Mouse (Mus musculus): ENCODE measurements at regions not wholly inside any gene's neighbourhood (a gene's known extent, or its start where the extent isn't known, plus 50 kb on each side); places are given as distances from the start of the nearest gene placed in this dataset.

DNA sequence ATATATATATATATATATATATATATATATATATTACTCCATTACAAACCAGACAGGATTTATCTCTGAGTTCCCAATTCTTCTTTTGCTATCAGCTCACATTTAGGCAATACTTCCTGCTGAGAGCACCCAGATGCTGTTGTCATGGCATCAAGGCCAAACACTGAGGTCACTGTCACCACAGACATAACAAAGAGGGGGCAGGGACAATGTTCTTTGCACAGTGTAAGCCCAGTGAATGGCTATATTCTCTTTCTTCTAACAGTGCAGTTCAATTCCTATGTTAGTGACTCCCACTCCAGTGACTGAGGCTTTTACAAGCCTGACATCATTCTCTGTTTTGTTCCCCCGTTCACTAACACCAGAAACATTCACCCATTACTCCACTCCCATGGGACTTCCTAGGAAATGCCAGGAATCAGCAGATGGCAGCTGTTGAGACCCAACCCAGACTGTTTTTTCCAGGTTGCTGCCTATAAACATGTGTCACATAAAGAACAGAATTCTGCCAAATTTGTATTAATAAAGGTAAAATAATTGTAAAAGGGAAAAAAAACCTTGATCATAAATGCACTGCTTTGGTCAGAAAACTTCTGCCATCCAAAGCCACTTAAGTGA, 289.5 kb downstream of the Slc22a22 start:
- no peak for DNase-seq

GRCm38 (mm10) chr15:57179138-57179537, 298.3 kb downstream of the Slc22a22 start:
- DNase-seq: peak in 1 of 2 experiments; percentile 6

- DNase-seq: no peak
These were observed 304.7 kb downstream of the Slc22a22 start for GRCm38 (mm10) chr15:57172723-57173122.

GRCm38 (mm10) chr15:57162401-57163343, 314.8 kb downstream of the Slc22a22 start:
- peak; percentile 76 to 82 for DNase-seq

DNA sequence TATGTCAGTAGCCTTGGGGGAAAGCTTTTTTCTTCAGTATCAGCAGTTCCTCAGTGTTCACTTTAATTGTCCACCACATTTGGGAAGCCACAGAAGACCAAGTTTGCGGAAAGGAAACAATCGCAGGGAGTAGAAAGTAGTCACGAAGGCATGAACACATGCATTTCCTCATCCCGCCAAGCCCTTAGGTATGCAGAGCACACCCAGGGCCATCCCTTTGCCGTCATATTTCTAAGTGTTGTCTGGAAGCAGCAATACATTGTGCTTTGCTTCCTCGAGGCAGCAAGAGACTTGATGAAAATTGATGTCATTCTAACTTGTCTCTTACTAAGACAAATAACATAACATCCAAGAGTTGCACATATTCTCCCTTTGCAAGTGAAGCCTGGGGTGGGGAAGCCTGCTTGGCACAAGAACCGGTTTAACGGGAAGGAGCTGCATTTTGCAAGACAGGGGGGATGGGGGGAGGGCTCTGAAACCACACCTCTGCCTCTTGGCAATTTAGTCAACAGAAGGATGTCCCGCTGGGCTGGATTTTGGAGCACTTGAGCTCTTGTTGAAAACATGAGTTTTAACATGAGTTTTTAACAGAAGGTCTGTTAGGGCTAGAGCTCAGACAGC, 337.2 kb downstream of the Slc22a22 start:
- peak in 1 of 2 experiments; percentile 39 for DNase-seq

GRCm38 (mm10) chr15:57104711-57105110, 372.7 kb downstream of the Slc22a22 start:
- DNase-seq: no peak

- no peak for DNase-seq
These were observed 380.1 kb downstream of the Slc22a22 start for GRCm38 (mm10) chr15:57097309-57097708.

DNA sequence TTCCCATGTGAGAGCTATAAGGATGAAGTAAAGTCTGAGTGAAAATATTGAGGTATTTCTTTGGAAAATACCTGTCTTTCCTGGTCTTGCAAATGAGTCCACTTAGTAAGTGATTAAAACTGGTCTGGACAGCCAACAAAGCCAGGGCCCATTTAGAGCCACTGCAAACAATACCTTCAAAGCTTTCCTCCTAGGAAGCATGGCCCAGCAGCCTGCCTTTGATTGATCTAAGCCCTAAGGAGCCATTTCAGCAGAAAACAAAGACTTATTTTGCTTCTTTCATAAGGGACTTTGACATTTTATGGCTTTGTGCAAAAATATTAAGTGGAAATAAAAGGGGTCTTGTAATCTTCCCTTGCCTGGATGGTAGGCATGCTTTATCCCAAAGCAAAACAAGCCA, 397.6 kb downstream of the Slc22a22 start:
- DNase-seq: no peak

DNA sequence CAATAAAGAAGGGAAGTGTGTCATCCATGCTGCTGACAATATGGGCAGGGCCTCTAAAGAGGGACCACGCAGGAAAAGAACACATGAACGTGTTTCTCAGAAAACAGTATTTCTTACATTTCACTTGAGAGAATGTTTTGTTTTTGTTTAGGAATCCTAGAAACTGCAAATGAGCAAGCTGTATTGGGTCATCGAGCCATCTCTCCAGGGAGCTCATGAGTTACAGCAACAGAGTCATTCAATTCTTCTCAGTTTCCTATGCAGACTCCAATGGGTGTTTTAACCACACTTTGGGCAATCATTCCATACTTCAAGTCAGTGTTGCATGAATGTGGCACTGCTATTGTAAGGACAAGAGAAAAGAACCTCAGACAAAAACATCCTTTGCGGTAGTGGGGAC, 403.6 kb downstream of the Slc22a22 start:
- DNase-seq: no peak

GRCm38 (mm10) chr15:57061502-57061901, 415.9 kb downstream of the Slc22a22 start:
- DNase-seq: no peak

GRCm38 (mm10) chr15:57059550-57060195, 417.8 kb downstream of the Slc22a22 start:
- no peak for DNase-seq

DNA sequence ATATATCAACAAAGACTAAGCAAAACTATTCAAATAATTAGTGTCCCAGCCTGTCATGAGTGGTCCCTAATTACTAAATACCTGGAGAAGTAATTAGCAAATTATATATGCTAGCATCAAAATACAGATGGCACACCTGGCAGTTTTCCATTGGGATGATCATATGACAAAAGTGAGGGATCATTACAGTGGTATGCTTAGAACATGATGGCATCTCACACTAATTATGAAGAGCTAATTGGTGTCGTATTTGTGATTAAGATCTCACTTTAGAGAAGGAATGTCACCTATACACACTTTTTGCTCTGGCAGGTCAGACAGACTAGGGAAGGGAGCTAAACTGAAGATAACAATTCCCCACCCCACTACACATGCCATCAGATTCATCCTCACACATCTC, 425.1 kb downstream of the Slc22a22 start:
- no peak for DNase-seq

GRCm38 (mm10) chr15:57036806-57037566, 440.4 kb downstream of the Slc22a22 start:
- no peak for DNase-seq

DNA sequence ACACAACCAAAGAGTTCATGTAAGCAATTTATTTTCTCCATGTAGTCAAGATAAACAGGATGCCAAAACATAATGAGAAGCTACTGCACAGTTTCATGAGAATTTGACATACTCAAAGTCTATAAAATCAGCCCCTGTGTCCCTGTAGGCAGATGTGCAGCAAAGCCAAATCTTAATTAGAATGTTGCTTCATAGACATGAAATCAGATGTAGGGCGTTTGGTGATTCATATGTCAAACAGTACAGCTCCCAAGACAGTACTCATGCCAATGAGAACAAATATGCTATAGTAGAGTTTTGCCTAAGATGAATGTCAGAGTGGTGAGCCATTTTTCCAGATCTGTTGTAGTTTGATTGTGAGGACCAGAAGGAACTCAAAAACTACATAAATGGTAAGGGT, 444.4 kb downstream of the Slc22a22 start:
- DNase-seq: no peak

All from cerebellum, postnatal 25 days (tissue).